Mouse (Mus musculus) CH12.LX (cell line): ENCODE measurements around the gene Cacnb4.
A peak's percentile ranks its signal among the peaks of the same experiment; 100 is the strongest.

Source experiments
- BHLHE40 ChIP-seq: IDR thresholded peaks from 2 replicates; pipeline ENCODE4 v1.6.1; 2011; ENCODE audit warnings: mild to moderate bottlenecking, low read depth, low read length, improper control_type of control experiment
- CHD2 ChIP-seq: IDR thresholded peaks from 2 replicates; pipeline ENCODE4 v1.6.1; 2011; ENCODE audit warnings: low read length, improper control_type of control experiment
- CTCF ChIP-seq, 2 experiments: IDR thresholded peaks in 1 of 2; conservative IDR thresholded peaks in 1 of 2; 2 replicates each; pipeline ENCODE4 v1.5.1; 2011 to 2012; ENCODE audit warnings: low read depth in 2 of 2, low read length in 2 of 2, improper control_type of control experiment in 1 of 2, inconsistent platforms in 1 of 2, mild to moderate bottlenecking in 1 of 2, moderate library complexity in 1 of 2
- EP300 ChIP-seq: IDR thresholded peaks from 2 replicates; pipeline ENCODE4 v1.6.1; 2011; ENCODE audit warnings: low read length, improper control_type of control experiment
- MAZ ChIP-seq: IDR thresholded peaks from 2 replicates; pipeline ENCODE4 v1.6.1; 2012; ENCODE audit warnings: low read depth, mild to moderate bottlenecking, inconsistent platforms, low read length, improper control_type of control experiment, moderate library complexity
- MEF2A ChIP-seq: IDR thresholded peaks from 2 replicates; pipeline ENCODE4 v1.6.1; 2014; ENCODE audit warnings: low read depth, mild to moderate bottlenecking, inconsistent platforms, low read length, improper control_type of control experiment, borderline replicate concordance
- NELFE ChIP-seq: IDR thresholded peaks from 2 replicates; pipeline ENCODE4 v1.6.1; 2011; ENCODE audit warnings: low read depth, low read length, improper control_type of control experiment
- POLR2A ChIP-seq: IDR thresholded peaks from 2 replicates; pipeline ENCODE4 v1.6.1; 2011; ENCODE audit warnings: low read depth, mild to moderate bottlenecking, improper control_type of control experiment, low read length
- POLR2AphosphoS2 ChIP-seq: IDR thresholded peaks from 2 replicates; pipeline ENCODE4 v1.6.1; 2011; ENCODE audit warnings: low read depth, low read length, improper control_type of control experiment
- ZC3H11A ChIP-seq: IDR thresholded peaks from 2 replicates; pipeline ENCODE4 v1.6.1; 2012; ENCODE audit warnings: low read depth, mild to moderate bottlenecking, inconsistent platforms, low read length, improper control_type of control experiment
- ZKSCAN1 ChIP-seq: IDR thresholded peaks from 2 replicates; pipeline ENCODE4 v1.6.1; 2012; ENCODE audit warnings: low read depth, inconsistent platforms, low read length, improper control_type of control experiment, borderline replicate concordance
- ZMIZ1 ChIP-seq: IDR thresholded peaks from 2 replicates; pipeline ENCODE4 v1.6.1; 2012; ENCODE audit warnings: low read depth, mild to moderate bottlenecking, inconsistent platforms, low read length, improper control_type of control experiment

GRCm38 (mm10) chr2:52632880-52633279 lies 43.8 kb downstream of the Cacnb4 start:
- TF ChIP-seq CTCF (conservative IDR thresholded peaks at IDR 0.05 in 1 of 2, IDR thresholded peaks at IDR 0.05 in 1 of 2; ENCODE audit: low read depth in 2 of 2, low read length in 2 of 2): peak; percentile 30 to 88; a peak in 3 of 4 replicates
- no peak for TF ChIP-seq POLR2A
- no peak for TF ChIP-seq MAZ
- TF ChIP-seq CHD2: no peak
- TF ChIP-seq BHLHE40: no peak
- no peak for TF ChIP-seq POLR2AphosphoS2
- peak; percentile 56; the same call in 1 of the 2 replicates for TF ChIP-seq ZC3H11A
- TF ChIP-seq NELFE: no peak; the same call in 1 of the 2 replicates
- no peak for TF ChIP-seq MEF2A
- TF ChIP-seq EP300: no peak
- no peak for TF ChIP-seq ZKSCAN1
- TF ChIP-seq ZMIZ1: no peak
